In genomic region chr6:94966962-94967361, GRCm38 (mm10) we compare ENCODE assay signal across 8 mouse cellular contexts.
DNase-seq lines count a peak whose midpoint lies in the region; ATAC-seq and TF ChIP-seq lines count a peak whose summit lies in the region.

No protein-coding gene starts in this region.

- H3K27ac ChIP-seq in gastrocnemius, adult 2 months, result no peak overlapping the region
- no peak overlapping the region for H3K27ac ChIP-seq in midbrain, embryonic 11.5 days (ENCODE audit: low read depth, low read length)
- no peak overlapping the region for H3K27ac ChIP-seq in midbrain, embryonic 13.5 days

- intact Hi-C loops in gastrocnemius, adult 2 months (cut with DNase I), result loop anchor here (2.0 to 10.0 kb wide), 3 partner anchors 102 to 344 kb away; partner anchors contain the start of gene Lrig1

- no peak overlapping the region for H3K9ac ChIP-seq in midbrain, embryonic 11.5 days (ENCODE audit: low read length)
- H3K9ac ChIP-seq in midbrain, embryonic 13.5 days (replicated peaks), result no peak overlapping the region

- ATAC-seq in midbrain, embryonic 11.5 days (ENCODE audit: low FRiP score), result no peak
- ATAC-seq in midbrain, embryonic 13.5 days, result no peak
- ATAC-seq in erythroid progenitor cell, adult 5-6 weeks (replicated peaks; ENCODE audit: low FRiP score, poor library complexity, severe bottlenecking), result 0 out of 2 replicates have a peak, but pooled peaks have one; percentile 47

- 16% methylated on average over 3 of the region's 3 CpGs for WGBS in midbrain, embryonic 11.5 days
- 8% methylated on average over 3 of the region's 3 CpGs for WGBS in midbrain, embryonic 13.5 days

- no peaks in the 10 kb centered on the region for H3K36me3 ChIP-seq in midbrain, embryonic 11.5 days (ENCODE audit: control insufficient read depth, insufficient read depth, low read length)
- no peaks in the 10 kb centered on the region for H3K36me3 ChIP-seq in midbrain, embryonic 13.5 days

- peaks cover 2% of the 10 kb centered on the region; the same call in 1 of the 2 replicates for H3K4me1 ChIP-seq in midbrain, embryonic 11.5 days (ENCODE audit: control insufficient read depth, insufficient read depth, low read length)
- H3K4me1 ChIP-seq in midbrain, embryonic 13.5 days (replicated peaks), result peaks cover 2% of the 10 kb centered on the region; the same call in 1 of the 2 replicates

- H3K4me3 ChIP-seq in gastrocnemius, adult 2 months, result no peak overlapping the region
- H3K4me3 ChIP-seq in midbrain, embryonic 11.5 days (ENCODE audit: low read depth, low read length), result no peak overlapping the region
- no peak overlapping the region for H3K4me3 ChIP-seq in midbrain, embryonic 13.5 days (replicated peaks)

- TF ChIP-seq CTCF in gastrocnemius, adult 2 months (IDR thresholded peaks at IDR 0.05), result peak; percentile 89

- H3K9me3 ChIP-seq in midbrain, embryonic 11.5 days (ENCODE audit: control insufficient read depth, low read length), result no peaks in the 10 kb centered on the region
- no peaks in the 10 kb centered on the region for H3K9me3 ChIP-seq in midbrain, embryonic 13.5 days

- no peak for DNase-seq in gastrocnemius, adult 2 months
- DNase-seq in gastrocnemius, postnatal 10 days, result no peak
- peak; percentile 91 for DNase-seq in midbrain, embryonic 11.5 days (ENCODE audit: low spot score, missing footprints)
- DNase-seq in lung, postnatal 36 days, result peak; percentile 51
- DNase-seq in c-Kit-positive CD71-positive TER-119-positive erythroid progenitor cells, embryonic 14.5 days (ENCODE audit: low spot score), result no peak
- DNase-seq in urinary bladder, postnatal 10 days (ENCODE audit: low spot score), result no peak

- no peak overlapping the region for H3K4me2 ChIP-seq in midbrain, embryonic 11.5 days
- H3K4me2 ChIP-seq in midbrain, embryonic 13.5 days (replicated peaks), result no peak overlapping the region

- H3K27me3 ChIP-seq in midbrain, embryonic 11.5 days (ENCODE audit: control insufficient read depth, insufficient read depth, low read length), result no peaks in the 10 kb centered on the region
- 0 out of 2 replicates have a peak, but pooled peaks cover 2% of the 10 kb centered on the region for H3K27me3 ChIP-seq in midbrain, embryonic 13.5 days

Comparison
In these comparisons a context has a peak if more than half of its experiments do, and no peak if none do; other contexts are left out.
1. DNase-seq: peak in midbrain, embryonic 11.5 days (single experiment) and lung, postnatal 36 days (single experiment); none in gastrocnemius, adult 2 months (single experiment), gastrocnemius, postnatal 10 days (single experiment), c-Kit-positive CD71-positive TER-119-positive erythroid progenitor cells, embryonic 14.5 days (single experiment) and urinary bladder, postnatal 10 days (single experiment).